Mouse (Mus musculus) layer of hippocampus, adult 8-10 months (tissue): ENCODE results near the gene Ano6. TPM values are rescaled to one million over a fixed set of nuclear protein-coding genes. Genes with fewer than 3 reads are reported as not detected.
"Not testable (repeated sequence)": the region's sequence is repeated elsewhere in the genome, so short reads cannot be mapped to it uniquely, and the experiment has no call there.

Experiments used
- DNase-seq, 2 experiments: peaks; one replicate each; pipeline ENCODE4 v3.0.0; 2022; ENCODE audit warnings: low spot score in 2 of 2
- total RNA-seq, 4 experiments: library from RNA; stranded (reverse); gene quantifications; 2 replicates each; pipeline ENCODE4 v1.2.4; 2022

Gene Ano6
- total RNA-seq, 4 experiments from 2014 or later: 27.0 to 34.1 (median 29.7) TPM

GRCm38 (mm10) chr15:95826516-95826915 is 35.9 kb downstream of the Ano6 start:
- no peak for DNase-seq

DNA sequence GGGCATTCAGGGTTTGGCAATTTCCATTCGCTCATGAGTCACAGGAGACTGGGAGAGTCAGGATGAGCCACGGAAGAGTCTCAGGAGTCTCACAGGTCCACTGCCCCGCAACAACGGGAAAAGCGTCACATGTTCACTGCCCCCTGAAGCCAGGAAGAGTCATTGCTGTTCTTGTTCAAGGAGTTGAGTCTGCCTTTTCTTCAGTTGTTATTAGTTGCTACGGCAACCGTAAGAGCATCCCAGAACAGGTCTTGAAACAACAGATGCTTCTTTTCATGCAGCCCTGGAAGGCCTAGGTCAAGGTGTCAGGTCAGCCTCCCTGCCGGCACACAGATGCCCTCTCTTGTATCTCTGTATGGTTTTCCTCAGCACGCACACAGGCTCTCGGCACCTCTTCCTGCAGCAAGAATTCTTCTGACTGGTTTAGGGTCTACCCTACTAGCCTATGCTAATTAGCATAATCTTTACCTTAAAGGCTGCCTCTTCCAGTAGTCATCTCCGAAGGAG is 36.9 kb downstream of the Ano6 start:
- DNase-seq: no peak

DNA sequence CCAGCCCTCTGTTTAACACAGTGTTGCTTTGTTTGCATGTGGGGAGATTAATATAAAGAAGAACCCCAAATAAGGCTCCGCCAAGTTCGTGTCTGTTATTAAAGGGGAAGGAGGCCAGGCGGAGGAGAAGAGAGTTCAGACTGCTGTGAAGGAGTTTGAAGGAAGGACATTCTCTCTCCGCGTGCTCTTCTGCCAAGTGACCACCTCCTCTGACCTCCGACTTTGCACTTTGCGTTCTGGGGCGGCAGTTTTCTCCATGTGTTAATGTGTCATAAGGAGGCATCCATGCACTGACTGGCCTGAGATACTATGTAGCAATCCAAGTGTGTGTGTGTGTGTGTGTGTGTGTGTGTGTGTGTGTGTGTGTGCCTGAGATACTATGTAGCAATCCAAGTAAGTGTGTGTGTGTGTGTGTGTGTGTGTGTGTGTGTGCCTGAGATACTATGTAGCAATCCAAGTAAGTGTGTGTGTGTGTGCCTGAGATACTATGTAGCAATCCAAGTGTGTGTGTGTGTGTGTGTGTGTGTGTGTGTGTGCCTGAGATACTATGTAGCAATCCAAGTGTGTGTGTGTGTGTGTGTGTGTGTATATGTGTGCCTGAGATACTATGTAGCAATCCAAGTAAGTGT is 37.5 kb downstream of the Ano6 start:
- DNase-seq: not testable (repeated sequence)

- no peak for DNase-seq
Measured at GRCm38 (mm10) chr15:95828647-95829254, 38.1 kb downstream of the Ano6 start.

DNA sequence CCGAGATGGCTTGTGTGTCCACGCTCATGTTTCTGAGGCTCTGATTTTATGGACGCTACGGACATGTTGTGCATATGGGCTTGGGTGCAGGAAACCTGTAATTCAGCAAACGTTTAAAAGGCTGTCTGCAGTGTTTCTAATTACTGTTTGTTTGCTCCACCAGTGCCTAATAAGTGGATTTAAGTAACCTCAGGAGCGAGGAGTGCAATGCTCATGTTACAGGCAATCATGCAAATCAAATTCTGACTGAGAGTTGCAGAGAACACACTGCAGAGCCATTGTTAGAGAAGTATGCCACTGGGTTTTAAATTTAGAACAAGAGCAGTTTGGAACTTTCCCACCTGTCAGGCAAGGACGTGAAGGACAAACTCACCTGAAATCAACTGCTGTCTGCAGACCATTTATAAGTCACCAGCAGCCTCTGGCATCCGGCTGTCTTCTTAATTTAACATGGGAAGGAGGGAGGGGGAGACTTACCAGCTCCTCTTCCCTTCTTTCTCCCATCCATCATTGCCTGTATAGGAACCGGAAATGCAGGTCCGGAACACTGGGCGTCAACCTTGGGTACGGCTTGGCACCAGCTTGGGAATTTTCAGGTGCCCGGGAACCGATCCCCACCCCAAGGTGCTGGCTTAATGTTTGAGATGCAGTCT is 39.0 kb downstream of the Ano6 start:
- DNase-seq: no peak

GRCm38 (mm10) chr15:95830206-95830560 is 39.5 kb downstream of the Ano6 start:
- DNase-seq: no peak

GRCm38 (mm10) chr15:95833292-95833691 is 42.6 kb downstream of the Ano6 start:
- no peak for DNase-seq

GRCm38 (mm10) chr15:95836077-95836476 is 45.4 kb downstream of the Ano6 start:
- no peak for DNase-seq

- DNase-seq: no peak
Measured at GRCm38 (mm10) chr15:95836646-95837434, 46.2 kb downstream of the Ano6 start.

DNA sequence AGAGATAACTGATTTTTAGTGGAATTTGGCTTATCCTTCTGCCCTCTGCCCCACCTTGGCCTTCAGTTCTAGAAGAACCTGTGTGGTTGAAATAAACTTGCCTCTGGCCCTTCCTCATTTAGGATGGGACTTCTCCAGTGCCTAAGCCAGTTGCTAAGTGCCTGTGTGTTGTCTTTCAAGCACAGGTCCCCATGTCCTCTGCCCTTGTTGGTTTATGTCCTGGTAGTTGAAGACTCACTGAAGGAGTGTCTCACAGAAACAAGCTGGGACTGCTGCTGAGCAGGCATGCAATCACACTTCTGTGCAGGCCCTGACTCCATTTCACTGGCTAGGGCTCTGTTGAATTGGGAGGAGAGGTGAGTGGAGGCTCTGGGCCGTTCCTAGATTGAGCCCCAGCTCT is 46.9 kb downstream of the Ano6 start:
- DNase-seq: no peak

DNA sequence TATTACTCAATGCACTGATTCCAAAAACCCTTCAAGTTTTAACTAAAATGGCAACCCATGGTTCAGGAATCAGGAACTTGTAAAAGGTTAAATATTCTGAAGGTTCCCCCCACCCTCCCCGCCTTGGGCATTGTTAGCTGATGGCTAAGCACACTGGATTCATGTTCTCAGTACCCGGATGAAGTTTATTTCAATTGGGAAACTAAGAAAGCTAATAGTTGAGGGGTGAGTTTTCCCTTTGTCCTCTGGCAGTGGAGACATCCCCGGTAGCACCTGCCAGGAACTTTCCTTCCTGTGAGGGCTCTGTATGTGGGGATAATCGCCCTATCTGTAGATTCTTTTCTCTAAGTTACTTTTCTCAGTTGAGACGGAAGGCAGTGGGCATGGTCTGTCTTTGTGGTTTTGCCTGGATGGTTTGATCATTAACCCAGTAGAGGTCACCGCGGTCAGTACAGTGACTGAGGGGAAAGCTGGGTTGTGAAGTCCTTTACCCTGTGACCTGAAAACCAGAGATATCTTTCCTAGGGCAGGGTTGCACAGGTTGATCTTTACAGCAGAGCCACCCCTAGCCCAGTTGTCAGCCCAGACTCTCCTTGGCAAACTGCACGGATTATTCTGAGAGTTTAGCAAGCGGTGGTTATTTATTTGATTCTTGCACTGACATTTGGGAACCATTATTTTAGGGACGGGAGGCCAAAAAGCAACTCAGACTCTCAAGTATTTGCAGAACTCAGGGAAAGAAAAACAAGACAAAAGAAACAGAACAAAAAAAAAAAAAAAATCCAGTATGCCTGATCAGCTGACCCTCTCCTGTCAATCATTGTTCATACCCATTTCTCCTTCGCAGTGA is 47.8 kb downstream of the Ano6 start:
- DNase-seq: no peak

GRCm38 (mm10) chr15:95839789-95840188 is 49.1 kb downstream of the Ano6 start:
- DNase-seq: no peak

DNA sequence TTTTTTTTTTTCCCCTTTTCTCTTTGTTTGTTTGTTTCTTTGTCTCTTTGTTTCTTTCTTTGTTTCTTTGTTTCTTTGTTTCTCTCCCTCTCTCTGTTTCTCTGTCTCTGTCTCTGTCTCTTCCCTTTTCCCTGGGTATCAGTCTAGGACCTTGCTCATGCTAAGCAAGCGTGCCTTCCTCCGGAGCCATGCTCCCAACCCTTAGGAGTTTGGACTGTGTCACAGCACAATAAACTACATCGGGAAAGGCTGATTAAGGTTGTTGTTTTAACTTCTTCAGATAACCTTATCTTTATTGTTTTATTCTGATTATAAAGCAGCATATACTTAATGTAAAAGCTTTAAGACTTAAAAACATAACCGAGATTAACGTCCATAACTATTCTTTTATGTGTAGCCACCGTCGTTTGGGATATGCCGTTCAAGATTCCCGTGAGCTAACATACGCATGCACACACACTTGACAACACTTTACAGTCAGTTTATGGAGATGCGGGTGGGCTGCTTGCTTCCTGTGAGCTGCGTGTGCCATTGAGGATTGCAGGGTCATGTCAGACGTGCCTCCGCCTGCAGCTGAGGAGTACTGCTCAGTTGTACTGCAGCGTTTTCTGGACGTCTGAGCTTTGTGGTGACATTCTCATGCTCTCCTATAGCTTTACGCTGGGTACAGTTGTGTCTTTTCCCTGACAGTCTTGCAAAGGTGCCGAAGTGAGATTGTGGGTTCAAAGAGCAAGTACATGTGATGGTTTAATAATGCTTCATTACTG is 52.7 kb downstream of the Ano6 start:
- no peak for DNase-seq

DNA sequence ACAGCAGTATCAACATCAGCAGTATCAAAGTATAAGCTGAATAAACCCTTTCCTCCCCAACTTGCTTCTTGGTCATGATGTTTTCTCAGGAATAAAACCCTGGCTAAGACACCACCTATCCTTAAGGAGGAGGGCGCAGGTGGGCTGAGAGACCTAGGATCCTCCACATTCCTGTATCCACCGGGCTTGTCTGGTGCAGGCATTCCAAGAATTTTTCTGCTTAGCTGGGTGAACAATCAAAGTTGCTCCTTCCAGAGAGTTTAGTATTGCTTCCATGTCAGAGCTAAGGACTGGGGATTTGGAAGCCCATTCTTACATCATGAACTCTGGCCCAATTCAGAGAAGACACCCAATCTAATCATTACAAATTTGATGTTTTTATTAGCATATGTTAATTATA is 53.8 kb downstream of the Ano6 start:
- DNase-seq: no peak

DNA sequence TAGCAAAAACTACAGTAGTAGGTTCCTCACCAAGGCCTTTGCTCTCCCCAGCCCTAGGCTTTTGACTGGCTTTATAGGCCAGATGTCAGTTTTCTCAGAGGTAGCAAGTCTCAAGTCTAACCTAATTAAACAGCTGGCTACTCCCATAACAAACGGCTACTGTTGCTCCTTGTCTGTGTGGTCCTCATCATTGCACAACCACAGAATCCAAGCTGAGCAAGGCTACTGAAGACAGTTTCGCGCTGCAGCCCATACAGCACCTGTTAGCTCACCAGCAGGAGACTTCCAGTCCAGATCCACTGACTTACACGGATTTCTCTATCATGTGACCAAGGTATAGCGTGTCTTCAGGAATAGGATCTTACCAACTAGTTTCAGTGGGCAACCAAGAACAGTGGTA is 55.5 kb downstream of the Ano6 start:
- no peak for DNase-seq

- DNase-seq: no peak
Measured at GRCm38 (mm10) chr15:95848493-95849064, 57.9 kb downstream of the Ano6 start.

DNA sequence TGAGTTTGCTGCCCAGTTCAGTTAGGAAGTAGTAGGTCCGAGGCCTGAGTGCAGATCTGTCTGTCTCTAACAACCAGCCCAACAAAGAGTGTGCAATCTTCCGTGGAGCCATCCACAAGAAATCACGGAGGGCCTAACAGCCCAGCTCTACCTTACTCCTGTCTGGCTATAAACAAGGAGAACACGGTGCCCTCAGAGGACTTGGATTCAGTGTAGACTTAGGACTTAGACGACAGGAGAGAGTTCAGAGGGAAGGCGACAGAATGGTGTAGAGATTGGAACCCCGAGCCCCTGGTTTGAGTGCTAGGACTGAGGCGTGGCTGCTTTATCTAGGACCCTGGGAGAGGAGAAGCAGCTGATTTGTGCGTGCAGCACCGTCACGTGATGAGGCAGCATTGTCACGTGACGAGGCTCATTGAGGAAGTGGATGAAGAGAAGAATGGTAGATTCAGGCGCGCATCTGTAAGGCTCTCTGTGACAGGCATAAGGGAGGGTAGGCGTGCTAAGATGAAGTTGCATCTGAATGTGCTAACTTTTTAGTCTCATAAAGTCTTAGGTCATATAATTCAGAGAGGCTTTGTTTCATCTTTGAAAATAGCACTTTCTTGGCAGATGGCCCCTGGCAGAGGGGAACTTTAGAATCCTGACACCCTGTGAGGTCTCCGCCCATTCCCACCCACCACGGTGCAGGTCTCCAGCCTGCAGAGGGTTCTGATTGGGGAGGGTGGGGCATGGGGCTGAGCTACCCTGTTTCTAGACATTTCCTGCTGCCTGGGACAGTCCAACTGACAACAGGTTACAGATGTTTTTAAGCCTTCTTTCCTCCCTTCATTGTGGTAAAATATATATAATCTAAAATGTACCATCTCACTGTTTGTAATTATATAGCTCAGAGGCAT is 59.1 kb downstream of the Ano6 start:
- DNase-seq: no peak

DNA sequence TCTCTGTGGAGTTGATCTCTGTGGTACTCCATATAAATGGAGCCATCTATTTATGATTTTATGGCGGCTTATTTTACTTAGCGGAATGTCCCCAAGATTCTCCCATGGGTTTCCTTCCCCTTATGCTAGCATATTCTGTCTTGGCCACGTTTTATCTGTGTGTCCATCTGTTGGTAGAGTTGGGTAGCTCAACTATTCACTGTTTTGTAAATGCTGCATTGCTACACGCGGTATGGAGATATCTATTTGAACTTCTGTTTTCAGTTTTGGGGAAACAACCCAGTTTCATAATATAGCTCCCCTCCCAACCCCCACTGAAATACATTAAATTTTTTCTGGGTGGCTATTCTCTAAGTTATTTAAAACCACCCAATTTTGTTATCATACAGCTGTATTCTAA is 59.9 kb downstream of the Ano6 start:
- no peak for DNase-seq
